Mouse (Mus musculus): ENCODE results near the gene Fry. TPM values are rescaled to one million over a fixed set of nuclear protein-coding genes. Genes with fewer than 3 reads are reported as not detected.

The Fry gene
- polyA plus RNA-seq, 1 experiment, result 78.6 TPM

DNA sequence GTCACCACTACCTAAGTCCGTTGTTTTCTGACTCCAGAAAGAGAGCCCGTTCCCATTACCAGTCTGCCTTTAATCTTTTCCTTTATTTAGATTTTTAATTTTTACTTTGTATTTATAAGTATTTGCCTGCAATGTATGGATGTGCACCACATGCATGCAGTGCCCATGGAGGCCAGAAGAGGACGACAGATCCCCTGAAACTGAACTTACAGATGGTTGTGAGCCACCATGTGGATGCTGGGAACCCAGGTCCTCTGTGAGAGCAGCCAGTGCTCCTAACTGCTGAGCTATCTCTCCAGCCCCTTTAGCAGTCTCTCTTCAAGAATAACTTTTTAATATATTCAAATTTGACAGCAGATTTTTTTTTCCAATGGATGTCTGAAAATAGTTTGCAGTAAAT is 223.7 kb downstream of the Fry start:
- Histone ChIP-seq H3K4me3 (ENCODE audit: insufficient read depth, low read length) (no peak overlapping the region), H3K27ac (ENCODE audit: insufficient read depth, low read length) (no peak overlapping the region), H3K4me1 (ENCODE audit: control insufficient read depth, insufficient read depth, low read length) (peaks cover 6% of the 10 kb centered on the region)
- TF ChIP-seq CTCF (IDR thresholded peaks at IDR 0.05; ENCODE audit: extremely low read depth, insufficient read depth, low read length), result no peak
- no peak for TF ChIP-seq POLR2A (IDR thresholded peaks at IDR 0.05; ENCODE audit: extremely low read depth, insufficient read depth, low read length)

- H3K27ac ChIP-seq (ENCODE audit: insufficient read depth, low read length), result 0 out of 2 replicates have a peak overlapping the region, but pooled peaks have one; percentile 62
- TF ChIP-seq CTCF (IDR thresholded peaks at IDR 0.05; ENCODE audit: extremely low read depth, insufficient read depth, low read length) (no peak), POLR2A (IDR thresholded peaks at IDR 0.05; ENCODE audit: extremely low read depth, insufficient read depth, low read length) (no peak)
- H3K4me3 ChIP-seq (ENCODE audit: insufficient read depth, low read length), result no peak overlapping the region
- peaks cover 6% of the 10 kb centered on the region for H3K4me1 ChIP-seq (ENCODE audit: control insufficient read depth, insufficient read depth, low read length)
These were observed 227.5 kb downstream of the Fry start for GRCm38 (mm10) chr5:150345946-150346345.

DNA sequence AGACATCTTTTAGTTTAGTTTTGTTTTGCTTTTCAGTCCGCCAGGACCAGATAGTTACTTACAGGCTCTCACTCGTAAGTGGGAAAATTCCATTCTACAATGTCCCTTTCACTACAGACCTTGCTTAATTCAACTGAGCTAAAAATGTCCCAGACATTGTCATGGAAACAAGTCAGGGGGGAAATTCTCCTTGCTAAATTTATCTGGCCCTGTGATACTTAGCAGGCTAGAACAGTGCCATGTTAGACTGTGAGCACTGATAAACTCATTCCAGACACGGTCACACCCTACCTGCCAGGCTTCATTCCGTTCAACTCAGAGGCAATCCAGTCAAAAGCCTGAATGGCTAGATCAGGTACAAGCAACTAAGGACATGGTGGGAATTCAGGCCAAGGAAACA is 227.9 kb downstream of the Fry start:
- Histone ChIP-seq H3K27ac (ENCODE audit: insufficient read depth, low read length) (0 out of 2 replicates have a peak overlapping the region, but pooled peaks have one; percentile 62), H3K4me3 (ENCODE audit: insufficient read depth, low read length) (no peak overlapping the region), H3K4me1 (ENCODE audit: control insufficient read depth, insufficient read depth, low read length) (peaks cover 6% of the 10 kb centered on the region)
- TF ChIP-seq CTCF (IDR thresholded peaks at IDR 0.05; ENCODE audit: extremely low read depth, insufficient read depth, low read length), result no peak
- TF ChIP-seq POLR2A (IDR thresholded peaks at IDR 0.05; ENCODE audit: extremely low read depth, insufficient read depth, low read length), result no peak

- no peak overlapping the region for H3K4me3 ChIP-seq (ENCODE audit: insufficient read depth, low read length)
- TF ChIP-seq CTCF (IDR thresholded peaks at IDR 0.05; ENCODE audit: extremely low read depth, insufficient read depth, low read length) (0 out of 2 replicates have a peak, but pooled peaks have one; percentile 13), POLR2A (IDR thresholded peaks at IDR 0.05; ENCODE audit: extremely low read depth, insufficient read depth, low read length) (no peak)
- no peak overlapping the region for H3K27ac ChIP-seq (ENCODE audit: insufficient read depth, low read length)
- peaks cover 6% of the 10 kb centered on the region for H3K4me1 ChIP-seq (ENCODE audit: control insufficient read depth, insufficient read depth, low read length)
These were observed 229.4 kb downstream of the Fry start for GRCm38 (mm10) chr5:150347845-150348244.

DNA sequence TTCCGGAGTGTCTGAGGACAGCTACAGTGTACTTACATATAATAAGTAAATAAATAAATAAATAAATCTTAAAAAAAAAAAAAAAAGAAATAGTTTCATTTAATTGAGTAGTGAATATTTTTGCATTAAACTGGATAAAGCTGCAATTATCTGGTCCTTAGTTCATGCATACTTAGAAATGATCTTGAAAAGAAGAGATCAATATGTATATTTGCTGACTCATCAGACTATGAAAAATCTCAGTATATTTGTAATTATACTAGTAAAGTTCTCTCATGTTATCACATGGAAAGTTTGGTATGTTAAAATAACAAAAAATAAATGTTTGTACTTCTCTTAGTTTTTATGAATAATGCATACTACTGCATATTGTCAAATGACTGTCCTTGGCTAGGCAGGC is 229.9 kb downstream of the Fry start:
- no peak overlapping the region for H3K4me3 ChIP-seq (ENCODE audit: insufficient read depth, low read length)
- TF ChIP-seq CTCF (IDR thresholded peaks at IDR 0.05; ENCODE audit: extremely low read depth, insufficient read depth, low read length) (no peak), POLR2A (IDR thresholded peaks at IDR 0.05; ENCODE audit: extremely low read depth, insufficient read depth, low read length) (no peak)
- H3K27ac ChIP-seq (ENCODE audit: insufficient read depth, low read length), result no peak overlapping the region
- H3K4me1 ChIP-seq (ENCODE audit: control insufficient read depth, insufficient read depth, low read length), result peaks cover 6% of the 10 kb centered on the region

GRCm38 (mm10) chr5:150351191-150351590 is 232.7 kb downstream of the Fry start:
- Histone ChIP-seq H3K27ac (ENCODE audit: insufficient read depth, low read length) (no peak overlapping the region), H3K4me3 (ENCODE audit: insufficient read depth, low read length) (no peak overlapping the region), H3K4me1 (ENCODE audit: control insufficient read depth, insufficient read depth, low read length) (peaks cover 5% of the 10 kb centered on the region; the same call in 1 of the 2 replicates)
- TF ChIP-seq POLR2A (IDR thresholded peaks at IDR 0.05; ENCODE audit: extremely low read depth, insufficient read depth, low read length) (no peak), CTCF (IDR thresholded peaks at IDR 0.05; ENCODE audit: extremely low read depth, insufficient read depth, low read length) (no peak)

GRCm38 (mm10) chr5:150358671-150359070 is 240.2 kb downstream of the Fry start:
- TF ChIP-seq POLR2A (IDR thresholded peaks at IDR 0.05; ENCODE audit: extremely low read depth, insufficient read depth, low read length) (no peak), CTCF (IDR thresholded peaks at IDR 0.05; ENCODE audit: extremely low read depth, insufficient read depth, low read length) (no peak)
- no peak overlapping the region for H3K27ac ChIP-seq (ENCODE audit: insufficient read depth, low read length)
- peaks cover 2% of the 10 kb centered on the region; the same call in 1 of the 2 replicates for H3K4me1 ChIP-seq (ENCODE audit: control insufficient read depth, insufficient read depth, low read length)
- H3K4me3 ChIP-seq (ENCODE audit: insufficient read depth, low read length), result no peak overlapping the region

DNA sequence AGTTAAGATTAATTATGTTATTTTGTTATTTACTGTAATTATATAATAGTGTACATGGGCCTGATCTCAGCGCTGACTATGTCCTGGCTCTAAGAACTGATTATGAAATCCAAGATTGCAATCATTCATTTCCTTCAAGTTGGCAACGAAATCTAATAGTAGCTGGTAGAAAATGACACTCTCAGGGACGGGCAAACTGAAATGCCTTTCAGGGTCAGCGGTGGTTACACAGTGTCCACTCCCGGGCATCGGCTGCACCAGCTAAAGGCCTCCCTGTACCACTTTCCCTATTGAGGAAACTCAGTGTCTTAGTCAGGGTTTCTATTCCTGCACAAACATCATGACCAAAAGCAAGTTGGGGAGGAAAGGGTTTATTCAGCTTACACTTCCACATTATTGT is 243.8 kb downstream of the Fry start:
- no peak for TF ChIP-seq POLR2A (IDR thresholded peaks at IDR 0.05; ENCODE audit: extremely low read depth, insufficient read depth, low read length)
- no peak for TF ChIP-seq CTCF (IDR thresholded peaks at IDR 0.05; ENCODE audit: extremely low read depth, insufficient read depth, low read length)
- peaks cover 2% of the 10 kb centered on the region; the same call in 1 of the 2 replicates for H3K4me1 ChIP-seq (ENCODE audit: control insufficient read depth, insufficient read depth, low read length)
- H3K27ac ChIP-seq (ENCODE audit: insufficient read depth, low read length), result no peak overlapping the region
- H3K4me3 ChIP-seq (ENCODE audit: insufficient read depth, low read length), result no peak overlapping the region

GRCm38 (mm10) chr5:150364621-150365020 is 246.2 kb downstream of the Fry start:
- Histone ChIP-seq H3K27ac (ENCODE audit: insufficient read depth, low read length) (no peak overlapping the region), H3K4me1 (ENCODE audit: control insufficient read depth, insufficient read depth, low read length) (no peaks in the 10 kb centered on the region), H3K4me3 (ENCODE audit: insufficient read depth, low read length) (no peak overlapping the region)
- TF ChIP-seq POLR2A (IDR thresholded peaks at IDR 0.05; ENCODE audit: extremely low read depth, insufficient read depth, low read length) (no peak), CTCF (IDR thresholded peaks at IDR 0.05; ENCODE audit: extremely low read depth, insufficient read depth, low read length) (peak; percentile 18; the same call in 1 of the 2 replicates)

DNA sequence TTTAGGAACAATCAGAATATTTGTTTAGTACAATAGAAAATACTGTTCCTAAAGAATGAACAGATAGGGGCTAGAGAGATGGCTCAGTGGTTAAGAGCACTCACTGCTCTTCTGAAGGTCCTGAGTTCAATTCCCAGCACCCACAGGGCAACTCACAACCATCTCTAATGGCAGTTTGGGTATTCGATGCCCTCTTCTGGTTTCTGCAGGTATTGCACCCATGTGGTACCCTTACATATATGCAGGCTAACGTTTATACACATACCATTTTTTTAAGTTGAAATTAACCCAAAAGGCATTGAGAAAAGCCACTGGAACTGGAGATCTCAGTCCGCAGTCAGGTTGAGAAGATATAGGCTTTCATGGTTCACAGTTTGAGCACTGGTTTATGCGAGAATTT is 248.6 kb downstream of the Fry start:
- Histone ChIP-seq H3K4me1 (ENCODE audit: control insufficient read depth, insufficient read depth, low read length) (no peaks in the 10 kb centered on the region), H3K27ac (ENCODE audit: insufficient read depth, low read length) (no peak overlapping the region), H3K4me3 (ENCODE audit: insufficient read depth, low read length) (no peak overlapping the region)
- TF ChIP-seq POLR2A (IDR thresholded peaks at IDR 0.05; ENCODE audit: extremely low read depth, insufficient read depth, low read length), result no peak
- TF ChIP-seq CTCF (IDR thresholded peaks at IDR 0.05; ENCODE audit: extremely low read depth, insufficient read depth, low read length), result no peak
